Mouse (Mus musculus) Muller cell, postnatal 12 days (primary cell): Measurements from ENCODE around the gene Ldlrad3.

Experiments used
- DNase-seq: peaks from one replicate; pipeline ENCODE4 v3.0.0-alpha.2; 2015; ENCODE audit errors: inconsistent ontology term

Gene Ldlrad3

GRCm38 (mm10) chr2:102116521-102117401, 69.4 kb downstream of the Ldlrad3 start:
- no peak for DNase-seq

GRCm38 (mm10) chr2:102113801-102114200, 72.4 kb downstream of the Ldlrad3 start:
- no peak for DNase-seq

- no peak for DNase-seq
Measured at GRCm38 (mm10) chr2:102113323-102113722, 72.9 kb downstream of the Ldlrad3 start.

GRCm38 (mm10) chr2:102111906-102112499, 74.2 kb downstream of the Ldlrad3 start:
- DNase-seq, result peak; percentile 32

- no peak for DNase-seq
Measured at GRCm38 (mm10) chr2:102110306-102110705, 75.9 kb downstream of the Ldlrad3 start.

- no peak for DNase-seq
Measured at GRCm38 (mm10) chr2:102107280-102107679, 78.9 kb downstream of the Ldlrad3 start.

GRCm38 (mm10) chr2:102106728-102107127, 79.5 kb downstream of the Ldlrad3 start:
- DNase-seq, result no peak

- no peak for DNase-seq
Measured at GRCm38 (mm10) chr2:102105454-102105853, 80.7 kb downstream of the Ldlrad3 start.

- DNase-seq, result no peak
Measured at GRCm38 (mm10) chr2:102103955-102104354, 82.2 kb downstream of the Ldlrad3 start.

GRCm38 (mm10) chr2:102100490-102100889, 85.7 kb downstream of the Ldlrad3 start:
- no peak for DNase-seq

GRCm38 (mm10) chr2:102099702-102100450, 86.3 kb downstream of the Ldlrad3 start:
- no peak for DNase-seq

- no peak for DNase-seq
Measured at GRCm38 (mm10) chr2:102099261-102099660, 86.9 kb downstream of the Ldlrad3 start.

GRCm38 (mm10) chr2:102094773-102095172, 91.4 kb downstream of the Ldlrad3 start:
- peak; percentile 33 for DNase-seq

- no peak for DNase-seq
Measured at GRCm38 (mm10) chr2:102094281-102094680, 91.9 kb downstream of the Ldlrad3 start.

GRCm38 (mm10) chr2:102092579-102092978, 93.6 kb downstream of the Ldlrad3 start:
- DNase-seq, result no peak

- DNase-seq, result peak; percentile 40
Measured at GRCm38 (mm10) chr2:102091516-102092350, 94.5 kb downstream of the Ldlrad3 start.

GRCm38 (mm10) chr2:102087787-102088186, 98.4 kb downstream of the Ldlrad3 start:
- DNase-seq, result no peak

GRCm38 (mm10) chr2:102086583-102086982, 99.6 kb downstream of the Ldlrad3 start:
- DNase-seq, result no peak

GRCm38 (mm10) chr2:102082782-102083181, 103.4 kb downstream of the Ldlrad3 start:
- DNase-seq, result no peak

- DNase-seq, result peak; percentile 14
Measured at GRCm38 (mm10) chr2:102077554-102077953, 108.6 kb downstream of the Ldlrad3 start.

GRCm38 (mm10) chr2:102076237-102076636, 109.9 kb downstream of the Ldlrad3 start:
- no peak for DNase-seq
